Mouse (Mus musculus) testis, adult 2 months (tissue): ENCODE results near the gene Churc1. TPM values are rescaled to one million over a fixed set of nuclear protein-coding genes. Genes with fewer than 3 reads are reported as not detected.
A peak's percentile ranks its signal among the peaks of the same experiment; 100 is the strongest.

Experiments
- H3K27ac ChIP-seq: fragments of 200-500 bp; 2 replicates; pipeline ENCODE4 v1.5.1; 2012; ENCODE audit warnings: low read depth, low read length; ENCODE audit not compliant: control insufficient read depth, insufficient read depth
- H3K27me3 ChIP-seq: fragments of 200-500 bp; 2 replicates; pipeline ENCODE4 v1.6.1; 2012; ENCODE audit warnings: mild to moderate bottlenecking, low read length, moderate library complexity; ENCODE audit not compliant: control insufficient read depth, insufficient read depth
- H3K36me3 ChIP-seq: fragments of 200-500 bp; 2 replicates; pipeline ENCODE4 v1.6.1; 2012; ENCODE audit warnings: mild to moderate bottlenecking, low read length; ENCODE audit not compliant: control insufficient read depth, insufficient read depth
- H3K4me1 ChIP-seq: fragments of 200-500 bp; 2 replicates; pipeline ENCODE4 v1.6.1; 2012; ENCODE audit warnings: low read length; ENCODE audit not compliant: control insufficient read depth, insufficient read depth
- H3K4me3 ChIP-seq: fragments of 200-500 bp; 2 replicates; pipeline ENCODE4 v1.5.1; 2012; ENCODE audit warnings: low read depth, mild to moderate bottlenecking, low read length, moderate library complexity, mixed read lengths; ENCODE audit not compliant: control insufficient read depth
- CTCF ChIP-seq: fragments of 200-500 bp; IDR thresholded peaks from 2 replicates; pipeline ENCODE4 v1.5.1; 2012; ENCODE audit warnings: low read depth, mild to moderate bottlenecking, inconsistent platforms, low read length, moderate library complexity; ENCODE audit not compliant: control insufficient read depth, insufficient read depth, insufficient replicate concordance
- POLR2A ChIP-seq: fragments of 200-500 bp; IDR thresholded peaks from 2 replicates; pipeline ENCODE4 v1.6.1; 2012; ENCODE audit warnings: low read depth, mild to moderate bottlenecking, inconsistent platforms, low read length, moderate library complexity; ENCODE audit not compliant: control insufficient read depth
- polyA plus RNA-seq: library from polyadenylated mRNA; depleted of rRNA; stranded (reverse); fragments of >200 nt; gene quantifications from 2 replicates; pipeline ENCODE4 v1.2.3, GENCODE M21; 2012

Churc1 gene
- polyA plus RNA-seq, 1 experiment = 51.6 TPM

DNA sequence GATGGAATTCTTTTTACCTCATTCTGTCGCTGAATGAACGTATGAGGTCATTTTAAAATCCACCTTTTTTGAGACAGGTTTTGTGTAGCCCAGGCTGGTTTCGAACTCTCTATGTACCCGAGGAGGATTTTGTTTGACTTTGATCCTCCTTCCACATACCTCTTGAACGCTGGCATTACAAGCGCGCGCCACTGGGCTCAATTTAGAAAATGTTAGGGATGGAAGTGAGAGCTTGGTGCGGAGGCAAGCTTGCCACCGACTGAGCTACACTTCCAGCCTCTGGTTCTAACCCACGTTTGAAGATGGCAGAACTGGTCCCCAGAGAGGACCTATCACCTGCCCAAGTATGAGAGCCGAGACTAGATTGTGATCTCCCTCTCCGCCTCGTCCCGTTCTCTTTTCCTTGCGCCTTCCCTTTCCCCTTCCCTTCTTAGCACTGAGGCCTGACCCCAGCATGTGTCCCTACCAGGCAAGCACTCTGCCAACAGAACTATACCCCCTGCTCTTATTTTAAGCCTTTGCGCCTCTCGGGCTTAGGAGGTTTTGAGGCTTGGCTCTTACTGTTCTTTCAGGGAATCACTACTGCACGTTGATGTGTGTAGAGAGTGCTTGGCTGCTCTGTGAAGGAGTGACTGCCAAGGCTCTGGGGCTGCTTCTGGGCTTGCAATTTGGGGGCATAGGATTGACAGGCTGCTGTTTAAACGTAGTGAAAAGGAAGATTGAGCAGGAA is 728 bp downstream of the Churc1 start:
- no peaks in the 10 kb centered on the region for H3K27me3 ChIP-seq
- H3K36me3 ChIP-seq = no peaks in the 10 kb centered on the region
- H3K4me1 ChIP-seq = peaks cover 5% of the 10 kb centered on the region
- H3K4me3 ChIP-seq = peak overlapping the region; percentile 100
- TF ChIP-seq POLR2A (no peak), CTCF (no peak)
- peak overlapping the region; percentile 100 for H3K27ac ChIP-seq

DNA sequence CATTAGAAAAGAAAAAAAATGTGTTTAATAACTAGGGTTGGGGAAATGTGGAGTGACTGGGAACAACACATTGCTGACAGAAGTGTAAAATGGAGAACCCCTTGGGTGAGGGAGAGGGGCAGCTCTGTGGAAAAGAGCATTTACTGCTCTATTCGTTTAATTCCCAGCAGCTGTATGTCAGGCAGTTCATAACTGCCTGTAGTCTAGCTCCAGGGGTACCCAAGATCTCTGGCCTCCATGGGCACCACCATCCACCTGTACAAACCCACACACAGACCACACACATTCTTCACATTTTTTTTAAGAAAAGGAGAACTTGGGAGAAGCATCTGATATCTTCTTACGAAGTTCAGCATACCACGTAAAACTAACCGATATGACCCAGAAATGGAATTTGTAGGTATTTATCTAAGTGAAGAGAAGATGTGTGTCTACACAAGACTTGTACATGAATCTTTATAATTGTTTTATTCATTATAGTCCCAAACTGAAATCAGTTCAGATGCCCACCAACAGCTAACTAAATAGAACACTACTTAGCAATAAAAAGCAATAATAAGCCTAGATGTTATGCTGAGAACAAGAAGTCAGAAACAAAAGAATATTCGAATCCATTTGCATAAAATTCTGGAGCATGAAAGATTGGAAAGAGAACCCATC is 5.6 kb downstream of the Churc1 start:
- Histone ChIP-seq H3K4me3 (no peak overlapping the region), H3K4me1 (peaks cover 5% of the 10 kb centered on the region; the same call in 1 of the 2 replicates), H3K27me3 (no peaks in the 10 kb centered on the region), H3K36me3 (no peaks in the 10 kb centered on the region), H3K27ac (no peak overlapping the region)
- TF ChIP-seq CTCF (no peak), POLR2A (no peak)

DNA sequence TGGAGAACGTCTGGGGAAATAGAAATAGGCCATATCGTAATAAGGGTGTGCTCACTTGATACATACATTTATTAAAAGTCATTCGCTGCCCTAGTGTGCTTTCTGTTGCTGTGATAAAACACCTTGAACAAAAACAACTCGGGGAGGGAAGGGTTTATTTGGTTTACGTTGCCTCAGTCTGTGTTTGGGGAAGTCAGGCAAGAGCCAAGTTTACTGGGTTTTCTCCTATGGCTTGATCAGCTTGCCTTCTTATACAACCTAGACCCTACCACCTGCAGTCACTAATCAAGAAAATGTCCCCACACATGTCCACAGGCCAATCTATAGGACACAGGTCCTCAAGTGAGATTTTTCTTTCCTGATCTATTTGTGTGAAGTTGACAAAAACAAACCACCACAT is 6.2 kb downstream of the Churc1 start:
- Histone ChIP-seq H3K4me3 (no peak overlapping the region), H3K27ac (no peak overlapping the region), H3K4me1 (no peaks in the 10 kb centered on the region), H3K27me3 (no peaks in the 10 kb centered on the region), H3K36me3 (no peaks in the 10 kb centered on the region)
- TF ChIP-seq POLR2A (no peak), CTCF (no peak)

DNA sequence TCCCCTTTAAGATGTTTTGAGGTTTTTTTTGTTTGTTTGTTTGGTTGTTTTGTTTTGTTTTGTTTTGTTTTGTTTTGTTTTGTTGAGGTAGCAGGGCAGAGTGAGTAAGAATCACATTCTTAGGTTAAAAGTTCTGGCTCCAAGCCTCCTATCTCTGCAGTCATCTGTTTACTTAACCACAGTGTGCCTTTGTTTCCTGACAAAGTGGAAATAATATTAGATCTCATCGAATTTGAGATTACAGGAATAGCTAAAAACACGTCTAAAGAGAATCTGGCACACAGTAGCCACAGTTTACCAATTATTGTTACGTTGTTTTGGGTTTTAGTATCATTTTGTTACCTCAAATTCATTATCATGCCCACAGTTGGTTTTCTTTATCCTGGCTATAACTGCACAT is 9.3 kb downstream of the Churc1 start:
- no peaks in the 10 kb centered on the region for H3K36me3 ChIP-seq
- no peaks in the 10 kb centered on the region for H3K4me1 ChIP-seq
- H3K4me3 ChIP-seq = no peak overlapping the region
- TF ChIP-seq POLR2A (no peak), CTCF (no peak)
- no peaks in the 10 kb centered on the region for H3K27me3 ChIP-seq
- H3K27ac ChIP-seq = no peak overlapping the region

DNA sequence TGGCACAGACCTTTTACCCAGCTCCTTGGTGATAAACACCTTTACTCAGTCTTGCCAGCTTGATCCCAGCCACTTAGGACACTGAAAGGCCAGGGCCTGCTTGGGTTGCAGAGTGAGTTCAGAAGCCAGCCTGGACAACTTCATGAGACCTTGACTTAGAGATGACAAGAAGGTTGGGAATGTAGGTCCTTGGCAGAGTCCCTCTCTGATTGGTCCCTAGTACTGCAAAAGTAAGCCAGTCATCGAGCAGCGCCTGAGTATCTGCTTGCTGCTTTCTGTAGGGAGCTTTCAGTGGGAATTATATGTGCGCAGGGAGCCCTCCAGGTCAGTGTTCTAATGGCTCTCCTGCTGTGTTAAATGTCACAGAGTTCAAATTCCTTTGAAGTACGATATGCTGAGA is 9.8 kb downstream of the Churc1 start:
- Histone ChIP-seq H3K36me3 (no peaks in the 10 kb centered on the region), H3K27ac (no peak overlapping the region), H3K4me3 (no peak overlapping the region), H3K27me3 (no peaks in the 10 kb centered on the region), H3K4me1 (no peaks in the 10 kb centered on the region)
- no peak for TF ChIP-seq POLR2A
- TF ChIP-seq CTCF = no peak

DNA sequence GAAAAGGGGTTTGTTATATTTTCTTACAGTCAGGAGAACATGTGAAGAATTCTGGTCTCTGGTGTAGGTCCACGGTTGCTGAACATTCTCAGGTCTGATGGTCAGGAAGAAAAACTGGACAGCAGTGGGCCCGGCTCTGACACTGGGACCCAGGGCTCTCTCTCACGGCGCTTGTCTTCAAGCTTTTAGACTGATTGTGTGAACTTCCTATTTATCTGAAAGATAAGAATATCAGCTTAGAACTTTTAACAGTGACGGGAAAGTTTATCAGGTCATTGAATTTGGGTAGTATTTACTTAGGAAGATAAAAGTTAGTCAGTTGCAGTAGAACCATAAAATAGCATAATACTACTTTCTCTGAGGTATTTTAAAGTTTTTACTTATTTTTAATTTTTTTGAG is 11.6 kb downstream of the Churc1 start:
- H3K36me3 ChIP-seq = no peaks in the 10 kb centered on the region
- TF ChIP-seq CTCF (no peak), POLR2A (no peak)

DNA sequence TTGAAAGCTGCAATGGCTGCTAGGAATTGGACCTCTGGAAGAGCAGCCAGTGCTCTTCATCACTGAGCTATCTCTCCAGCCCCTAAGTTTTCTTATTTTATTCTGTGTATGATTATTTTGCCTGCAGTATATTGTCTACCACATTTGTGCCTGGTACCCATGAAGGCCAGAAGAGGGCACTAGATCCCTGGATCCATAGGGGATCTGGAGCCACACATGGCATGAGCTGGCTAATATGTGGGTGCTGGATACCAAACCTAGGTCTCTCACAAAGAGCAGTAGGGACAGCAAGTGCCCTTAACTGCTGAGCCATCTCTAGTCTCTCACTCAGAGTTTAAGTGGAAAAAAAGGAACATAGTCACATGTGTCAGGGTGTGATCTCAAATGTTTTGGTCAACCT is 12.5 kb downstream of the Churc1 start:
- no peaks in the 10 kb centered on the region for H3K4me1 ChIP-seq
- H3K27me3 ChIP-seq = no peaks in the 10 kb centered on the region
- no peak overlapping the region for H3K4me3 ChIP-seq
- no peaks in the 10 kb centered on the region for H3K36me3 ChIP-seq
- TF ChIP-seq POLR2A (no peak), CTCF (no peak)
- no peak overlapping the region for H3K27ac ChIP-seq

More for the DNA sequence above, 11.6 kb downstream of the Churc1 start:
- Histone ChIP-seq H3K4me1 (no peaks in the 10 kb centered on the region), H3K4me3 (no peak overlapping the region), H3K27ac (no peak overlapping the region), H3K27me3 (no peaks in the 10 kb centered on the region)
